Mouse (Mus musculus): ENCODE data around the gene Adra2a. TPM values are rescaled to one million over a fixed set of nuclear protein-coding genes. Genes with fewer than 3 reads are reported as not detected.
A peak's percentile ranks its signal among the peaks of the same experiment; 100 is the strongest.

Gene Adra2a
- polyA plus RNA-seq, 1 experiment from 2014 or later: 0.79 TPM

DNA sequence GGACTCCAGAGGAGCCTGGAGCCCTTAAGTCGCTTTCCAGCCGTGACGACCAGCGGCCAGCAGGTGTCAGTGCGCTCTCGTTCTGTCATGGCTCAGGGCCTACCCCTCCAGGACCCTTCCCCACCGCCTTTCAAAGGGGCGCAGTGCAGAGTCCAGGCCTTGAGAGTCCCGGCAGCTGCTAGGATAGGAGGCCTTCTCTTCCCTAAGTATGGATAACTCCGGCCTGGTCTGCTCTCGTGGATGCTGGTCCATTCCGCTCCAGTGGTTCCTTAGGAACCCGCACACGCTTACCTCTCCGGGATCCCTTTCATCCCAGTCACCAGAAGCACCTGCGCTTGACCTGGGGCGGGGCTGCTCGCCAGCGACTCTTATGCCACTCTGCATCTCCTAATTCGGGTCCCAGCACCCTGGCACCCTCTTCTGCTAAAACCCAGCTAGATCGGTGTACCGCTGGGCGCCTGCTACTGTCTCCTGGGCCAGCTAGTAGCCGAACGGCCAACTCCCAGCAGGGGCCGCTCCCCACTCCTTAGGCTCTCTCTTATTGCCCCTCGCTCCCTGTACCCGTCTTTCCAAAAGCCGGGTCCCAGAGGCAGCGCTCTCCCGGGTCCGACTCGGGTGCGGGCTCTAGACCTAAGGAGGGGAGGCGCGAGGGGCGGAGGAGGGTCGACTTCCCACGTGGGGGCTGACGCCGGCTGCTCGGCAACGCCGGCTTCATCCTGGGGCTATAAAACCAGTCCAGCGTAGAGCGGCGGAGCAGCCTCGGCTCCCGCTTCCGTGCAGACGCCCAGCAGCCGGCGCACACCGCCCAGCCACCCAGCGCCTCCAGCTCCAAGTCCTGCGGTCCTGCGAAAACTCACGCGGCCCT lies 788 bp downstream of the Adra2a start:
- H3K27me3 ChIP-seq (replicated peaks; ENCODE audit: control insufficient read depth, insufficient read depth, low read length): peaks cover 21% of the 10 kb centered on the region
- peak overlapping the region; percentile 76 for H3K9ac ChIP-seq (ENCODE audit: low read depth, low read length)
- ATAC-seq: peak; percentile 84
- peak overlapping the region; percentile 46; the same call in 1 of the 2 replicates for H3K27ac ChIP-seq (ENCODE audit: low read length)
- peak overlapping the region; percentile 100 for H3K4me2 ChIP-seq (ENCODE audit: low read depth, low read length)
- H3K9me3 ChIP-seq (ENCODE audit: control insufficient read depth, low read length): no peaks in the 10 kb centered on the region
- peaks cover 32% of the 10 kb centered on the region for H3K4me1 ChIP-seq (ENCODE audit: control insufficient read depth, insufficient read depth, low read length)
- WGBS: under 1% methylated on average over 59 of the region's 59 CpGs
- peak overlapping the region; percentile 68 for H3K4me3 ChIP-seq (ENCODE audit: low read length)
- H3K36me3 ChIP-seq (ENCODE audit: control insufficient read depth, insufficient read depth, low read length): no peaks in the 10 kb centered on the region

- H3K4me1 ChIP-seq (ENCODE audit: control insufficient read depth, insufficient read depth, low read length): peaks cover 32% of the 10 kb centered on the region
- peaks cover 21% of the 10 kb centered on the region for H3K27me3 ChIP-seq (replicated peaks; ENCODE audit: control insufficient read depth, insufficient read depth, low read length)
- under 1% methylated on average over 29 of the region's 29 CpGs for WGBS
- H3K36me3 ChIP-seq (ENCODE audit: control insufficient read depth, insufficient read depth, low read length): no peaks in the 10 kb centered on the region
- H3K9ac ChIP-seq (ENCODE audit: low read depth, low read length): peak overlapping the region; percentile 76
- H3K4me3 ChIP-seq (ENCODE audit: low read length): peak overlapping the region; percentile 68
- peak overlapping the region; percentile 100 for H3K4me2 ChIP-seq (ENCODE audit: low read depth, low read length)
- no peaks in the 10 kb centered on the region for H3K9me3 ChIP-seq (ENCODE audit: control insufficient read depth, low read length)
- H3K27ac ChIP-seq (ENCODE audit: low read length): peak overlapping the region; percentile 46; the same call in 1 of the 2 replicates
- ATAC-seq: peak; percentile 32
Measured at GRCm38 (mm10) chr19:54045412-54045811, 1.5 kb downstream of the Adra2a start.

DNA sequence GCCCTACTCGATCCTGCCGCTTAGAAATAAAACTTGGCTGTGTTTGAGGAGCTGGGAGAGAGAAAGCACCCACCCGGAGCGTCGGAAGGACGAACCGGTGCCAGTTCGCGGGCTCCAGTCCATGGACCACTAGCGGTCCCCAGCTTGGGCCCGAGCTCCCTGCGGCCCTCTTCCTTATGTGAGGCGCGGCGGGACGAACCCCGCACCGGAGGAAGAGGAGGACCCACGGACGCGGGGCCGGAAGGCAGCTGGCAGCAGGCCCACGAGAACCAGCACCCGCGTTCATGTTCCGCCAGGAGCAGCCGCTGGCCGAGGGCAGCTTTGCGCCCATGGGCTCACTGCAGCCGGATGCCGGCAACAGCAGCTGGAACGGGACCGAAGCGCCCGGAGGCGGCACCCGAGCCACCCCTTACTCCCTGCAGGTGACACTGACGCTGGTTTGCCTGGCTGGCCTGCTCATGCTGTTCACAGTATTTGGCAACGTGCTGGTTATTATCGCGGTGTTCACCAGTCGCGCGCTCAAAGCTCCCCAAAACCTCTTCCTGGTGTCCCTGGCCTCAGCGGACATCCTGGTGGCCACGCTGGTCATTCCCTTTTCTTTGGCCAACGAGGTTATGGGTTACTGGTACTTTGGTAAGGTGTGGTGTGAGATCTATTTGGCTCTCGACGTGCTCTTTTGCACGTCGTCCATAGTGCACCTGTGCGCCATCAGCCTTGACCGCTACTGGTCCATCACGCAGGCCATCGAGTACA lies 2.2 kb downstream of the Adra2a start:
- Histone ChIP-seq H3K9ac (ENCODE audit: low read depth, low read length) (peak overlapping the region; percentile 66), H3K27me3 (replicated peaks; ENCODE audit: control insufficient read depth, insufficient read depth, low read length) (peaks cover 21% of the 10 kb centered on the region), H3K4me1 (ENCODE audit: control insufficient read depth, insufficient read depth, low read length) (peaks cover 32% of the 10 kb centered on the region), H3K27ac (ENCODE audit: low read length) (no peak overlapping the region), H3K36me3 (ENCODE audit: control insufficient read depth, insufficient read depth, low read length) (no peaks in the 10 kb centered on the region), H3K4me3 (ENCODE audit: low read length) (peak overlapping the region; percentile 68), H3K4me2 (ENCODE audit: low read depth, low read length) (peak overlapping the region; percentile 100), H3K9me3 (ENCODE audit: control insufficient read depth, low read length) (no peaks in the 10 kb centered on the region)
- no peak for ATAC-seq
- WGBS: 3% methylated on average over 54 of the region's 55 CpGs

DNA sequence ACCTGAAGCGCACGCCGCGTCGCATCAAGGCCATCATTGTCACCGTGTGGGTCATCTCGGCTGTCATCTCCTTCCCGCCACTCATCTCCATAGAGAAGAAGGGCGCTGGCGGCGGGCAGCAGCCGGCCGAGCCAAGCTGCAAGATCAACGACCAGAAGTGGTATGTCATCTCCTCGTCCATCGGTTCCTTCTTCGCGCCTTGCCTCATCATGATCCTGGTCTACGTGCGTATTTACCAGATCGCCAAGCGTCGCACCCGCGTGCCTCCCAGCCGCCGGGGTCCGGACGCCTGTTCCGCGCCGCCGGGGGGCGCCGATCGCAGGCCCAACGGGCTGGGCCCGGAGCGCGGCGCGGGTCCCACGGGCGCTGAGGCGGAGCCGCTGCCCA lies 2.7 kb downstream of the Adra2a start:
- H3K9me3 ChIP-seq (ENCODE audit: control insufficient read depth, low read length): no peaks in the 10 kb centered on the region
- peaks cover 21% of the 10 kb centered on the region for H3K27me3 ChIP-seq (replicated peaks; ENCODE audit: control insufficient read depth, insufficient read depth, low read length)
- 1% methylated on average over 46 of the region's 46 CpGs for whole genome bisulfite sequencing
- peak overlapping the region; percentile 100 for H3K4me2 ChIP-seq (ENCODE audit: low read depth, low read length)
- peak overlapping the region; percentile 66 for H3K9ac ChIP-seq (ENCODE audit: low read depth, low read length)
- H3K27ac ChIP-seq (ENCODE audit: low read length): no peak overlapping the region
- ATAC-seq: no peak
- H3K4me3 ChIP-seq (ENCODE audit: low read length): peak overlapping the region; percentile 68
- H3K36me3 ChIP-seq (ENCODE audit: control insufficient read depth, insufficient read depth, low read length): no peaks in the 10 kb centered on the region
- peaks cover 32% of the 10 kb centered on the region for H3K4me1 ChIP-seq (ENCODE audit: control insufficient read depth, insufficient read depth, low read length)

DNA sequence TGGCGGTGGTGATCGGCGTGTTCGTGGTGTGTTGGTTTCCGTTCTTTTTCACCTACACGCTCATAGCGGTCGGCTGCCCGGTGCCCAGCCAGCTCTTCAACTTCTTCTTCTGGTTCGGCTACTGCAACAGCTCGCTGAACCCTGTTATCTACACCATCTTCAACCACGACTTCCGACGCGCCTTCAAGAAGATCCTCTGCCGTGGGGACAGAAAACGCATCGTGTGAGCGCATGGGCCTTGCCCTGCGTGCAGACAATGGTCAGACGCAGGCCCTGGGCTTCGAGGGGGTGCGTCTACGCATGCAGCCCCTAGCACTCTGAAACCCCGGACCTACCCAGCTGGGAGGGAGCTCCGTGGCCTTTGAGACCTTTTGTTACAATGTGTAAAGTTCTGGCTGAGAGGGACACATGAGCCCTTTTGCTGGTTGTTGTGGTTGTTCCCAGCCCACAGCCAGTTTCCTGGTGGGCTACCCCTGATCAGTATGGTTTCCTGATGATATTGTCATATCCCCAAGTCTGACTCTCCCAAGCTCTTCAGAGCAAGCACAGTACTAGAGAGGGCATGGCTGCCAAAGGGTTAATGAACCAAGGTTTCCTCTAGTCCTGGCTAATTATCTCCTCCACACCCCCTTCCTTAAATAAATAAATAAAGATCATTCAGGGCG lies 3.6 kb downstream of the Adra2a start:
- Histone ChIP-seq H3K4me3 (ENCODE audit: low read length) (peak overlapping the region; percentile 68), H3K27me3 (replicated peaks; ENCODE audit: control insufficient read depth, insufficient read depth, low read length) (peaks cover 21% of the 10 kb centered on the region), H3K4me1 (ENCODE audit: control insufficient read depth, insufficient read depth, low read length) (peaks cover 32% of the 10 kb centered on the region), H3K9ac (ENCODE audit: low read depth, low read length) (peak overlapping the region; percentile 66), H3K4me2 (ENCODE audit: low read depth, low read length) (peak overlapping the region; percentile 100), H3K27ac (ENCODE audit: low read length) (no peak overlapping the region), H3K9me3 (ENCODE audit: control insufficient read depth, low read length) (no peaks in the 10 kb centered on the region), H3K36me3 (ENCODE audit: control insufficient read depth, insufficient read depth, low read length) (no peaks in the 10 kb centered on the region)
- no peak for ATAC-seq
- WGBS: 5% methylated on average over 27 of the region's 27 CpGs

- H3K36me3 ChIP-seq (ENCODE audit: control insufficient read depth, insufficient read depth, low read length): no peaks in the 10 kb centered on the region
- peak overlapping the region; percentile 22; the same call in 1 of the 2 replicates for H3K4me2 ChIP-seq (ENCODE audit: low read depth, low read length)
- WGBS: 13% methylated on average over 13 of the region's 13 CpGs
- H3K9me3 ChIP-seq (ENCODE audit: control insufficient read depth, low read length): no peaks in the 10 kb centered on the region
- H3K4me3 ChIP-seq (ENCODE audit: low read length): peak overlapping the region; percentile 68
- no peak for ATAC-seq
- peaks cover 21% of the 10 kb centered on the region for H3K27me3 ChIP-seq (replicated peaks; ENCODE audit: control insufficient read depth, insufficient read depth, low read length)
- H3K27ac ChIP-seq (ENCODE audit: low read length): no peak overlapping the region
- peaks cover 32% of the 10 kb centered on the region for H3K4me1 ChIP-seq (ENCODE audit: control insufficient read depth, insufficient read depth, low read length)
- no peak overlapping the region for H3K9ac ChIP-seq (ENCODE audit: low read depth, low read length)
Measured at GRCm38 (mm10) chr19:54048161-54048885, 4.4 kb downstream of the Adra2a start.

DNA sequence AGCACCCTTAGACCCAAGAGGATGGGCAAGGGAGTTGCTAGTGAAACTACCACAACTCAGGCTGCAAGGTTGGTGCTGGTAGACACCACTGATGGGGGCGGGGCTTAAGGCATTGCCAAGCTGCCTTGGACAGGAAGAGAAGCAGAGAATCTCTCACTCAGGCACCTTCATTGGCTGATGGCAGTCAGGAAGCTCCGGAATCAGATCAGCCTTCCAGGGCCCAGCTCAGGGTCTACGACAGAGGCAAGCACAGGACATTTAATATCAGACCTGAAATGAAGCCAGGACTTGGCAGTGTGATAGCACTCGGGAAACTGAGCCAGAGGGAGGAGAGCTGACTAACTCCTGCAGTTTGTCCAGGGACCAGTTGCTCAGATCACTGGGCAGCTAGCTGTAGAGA lies 7.7 kb downstream of the Adra2a start:
- Histone ChIP-seq H3K36me3 (ENCODE audit: control insufficient read depth, insufficient read depth, low read length) (no peaks in the 10 kb centered on the region), H3K4me3 (ENCODE audit: low read length) (no peak overlapping the region), H3K4me2 (ENCODE audit: low read depth, low read length) (no peak overlapping the region), H3K27me3 (replicated peaks; ENCODE audit: control insufficient read depth, insufficient read depth, low read length) (peaks cover 13% of the 10 kb centered on the region), H3K9ac (ENCODE audit: low read depth, low read length) (no peak overlapping the region), H3K9me3 (ENCODE audit: control insufficient read depth, low read length) (no peaks in the 10 kb centered on the region), H3K27ac (ENCODE audit: low read length) (no peak overlapping the region), H3K4me1 (ENCODE audit: control insufficient read depth, insufficient read depth, low read length) (peaks cover 18% of the 10 kb centered on the region)
- ATAC-seq: no peak
- 71% methylated on average over 4 of the region's 4 CpGs for WGBS

- Histone ChIP-seq H3K27ac (ENCODE audit: low read length) (no peak overlapping the region), H3K9ac (ENCODE audit: low read depth, low read length) (no peak overlapping the region), H3K4me3 (ENCODE audit: low read length) (no peak overlapping the region), H3K4me2 (ENCODE audit: low read depth, low read length) (no peak overlapping the region), H3K27me3 (replicated peaks; ENCODE audit: control insufficient read depth, insufficient read depth, low read length) (no peaks in the 10 kb centered on the region), H3K36me3 (ENCODE audit: control insufficient read depth, insufficient read depth, low read length) (no peaks in the 10 kb centered on the region), H3K9me3 (ENCODE audit: control insufficient read depth, low read length) (no peaks in the 10 kb centered on the region), H3K4me1 (ENCODE audit: control insufficient read depth, insufficient read depth, low read length) (no peaks in the 10 kb centered on the region)
- ATAC-seq: no peak
- 66% methylated on average over 5 of the region's 5 CpGs for WGBS
Measured at GRCm38 (mm10) chr19:54055845-54056244, 11.9 kb downstream of the Adra2a start.

Measured in intestine, embryonic 16.5 days (tissue).